Mouse (Mus musculus) urinary bladder, postnatal 10 days (tissue): ENCODE measurements around the gene Fam83f.

ENCODE experiments used
- DNase-seq: peaks from one replicate; pipeline ENCODE4 v3.0.0; 2022; ENCODE audit warnings: low spot score

Gene Fam83f

DNA sequence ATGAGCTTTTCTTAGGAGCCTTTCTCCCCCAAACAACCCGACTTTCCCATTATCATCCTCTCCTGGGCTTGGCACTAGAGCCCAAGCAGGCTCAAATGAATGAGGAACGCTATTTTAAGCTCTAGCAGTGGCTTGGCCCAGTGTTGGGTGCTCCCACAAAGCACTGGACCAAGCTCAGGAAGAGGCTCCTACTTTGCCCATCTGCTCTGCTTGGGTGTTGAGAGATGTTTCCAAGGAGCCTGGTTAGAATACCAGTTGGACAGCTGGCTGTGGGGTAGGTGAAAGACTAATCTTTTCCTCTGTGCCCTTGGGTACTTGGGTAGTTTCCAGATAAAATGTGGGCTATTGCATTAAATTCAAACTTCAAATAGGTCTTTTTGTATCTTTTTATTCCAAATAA is 1.2 kb downstream of the Fam83f start:
- DNase-seq, result no peak

DNA sequence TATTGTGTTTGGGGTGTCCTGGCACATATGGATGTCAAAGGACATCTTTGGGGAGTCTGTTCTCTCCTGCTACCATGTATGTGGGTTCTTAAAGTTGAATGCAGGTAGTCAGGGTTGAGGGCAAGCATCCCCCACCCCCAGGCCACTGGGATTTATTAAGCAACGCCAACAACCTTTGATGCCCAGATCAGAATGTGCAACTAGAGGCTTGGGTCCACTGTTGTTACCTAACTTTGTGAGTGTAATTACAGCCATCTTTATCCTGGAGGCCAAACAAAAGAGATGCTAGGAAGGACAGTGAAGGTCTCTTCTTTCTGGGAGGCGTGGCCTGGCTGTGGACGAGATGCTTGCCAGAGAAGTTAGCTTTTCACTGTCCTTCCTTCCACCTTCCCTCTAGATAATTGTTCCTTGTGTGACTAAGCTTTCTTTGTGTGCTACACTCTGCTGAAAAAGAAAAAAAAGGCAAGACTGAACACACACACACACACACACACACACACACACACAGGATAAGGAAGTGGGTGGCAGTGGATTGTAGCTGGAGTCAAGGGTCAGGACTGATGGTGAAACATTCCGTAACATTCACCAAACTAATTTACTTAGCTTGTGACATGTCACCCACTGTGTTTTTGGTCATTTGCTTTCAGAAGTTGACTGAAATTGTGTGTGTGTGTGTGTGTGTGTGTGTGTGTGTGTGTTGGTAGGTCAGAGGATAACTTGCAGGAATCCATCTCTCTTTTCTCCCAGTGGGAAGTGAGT is 1.9 kb downstream of the Fam83f start:
- DNase-seq, result no peak

DNA sequence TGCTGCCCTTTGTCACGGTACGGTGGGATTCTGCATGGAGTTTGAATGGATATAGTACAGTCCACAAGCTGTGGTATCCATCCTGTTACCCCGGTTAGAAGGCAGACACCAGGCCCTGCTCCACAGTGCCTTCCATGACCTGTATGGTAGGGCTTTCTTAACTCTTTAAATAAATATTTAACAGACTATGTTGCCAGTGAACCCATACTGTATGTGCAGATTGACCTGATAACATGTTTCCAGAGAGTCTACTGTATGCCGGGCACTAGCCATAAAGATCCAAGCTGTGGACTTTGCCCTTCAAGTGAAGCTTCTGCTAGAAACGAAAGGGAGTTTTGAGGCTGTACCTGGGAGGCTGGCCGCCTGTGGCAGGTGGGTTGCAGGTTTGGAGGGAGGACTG is 3.1 kb downstream of the Fam83f start:
- DNase-seq, result no peak

DNA sequence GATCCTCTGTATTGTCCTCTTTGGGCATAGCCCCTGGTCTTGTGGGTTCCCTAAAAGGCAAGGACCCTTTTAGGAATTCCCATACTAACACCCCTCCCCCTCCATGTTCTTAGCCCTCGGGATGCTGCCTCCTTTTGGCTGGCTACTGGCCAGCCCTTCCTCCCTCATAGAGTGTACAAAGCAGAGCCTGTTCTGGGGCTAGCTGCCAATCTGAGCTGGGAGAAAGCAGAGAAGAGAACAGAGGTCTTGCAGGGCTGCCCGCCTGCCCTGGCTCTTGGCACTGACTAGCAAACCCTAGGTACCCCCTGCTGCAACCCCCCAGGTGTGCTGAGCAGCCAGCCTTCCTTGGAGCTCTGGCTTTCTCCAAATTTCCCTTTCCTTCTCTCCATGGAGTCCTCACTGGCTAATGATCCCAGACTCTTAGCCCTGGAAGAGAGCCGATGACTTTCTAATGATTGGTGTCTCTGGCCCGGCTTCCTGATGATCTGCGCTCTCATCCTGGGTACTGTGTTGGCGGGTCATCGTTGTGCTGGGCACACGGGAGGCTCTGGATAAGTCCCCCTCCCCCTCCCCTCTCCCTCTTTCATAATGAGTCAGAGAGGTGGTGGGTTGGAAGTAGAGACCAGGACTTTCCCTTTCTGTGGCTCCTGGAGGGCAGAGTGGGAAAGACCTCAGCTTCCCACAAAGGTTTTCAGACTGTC is 8.0 kb downstream of the Fam83f start:
- DNase-seq, result no peak

DNA sequence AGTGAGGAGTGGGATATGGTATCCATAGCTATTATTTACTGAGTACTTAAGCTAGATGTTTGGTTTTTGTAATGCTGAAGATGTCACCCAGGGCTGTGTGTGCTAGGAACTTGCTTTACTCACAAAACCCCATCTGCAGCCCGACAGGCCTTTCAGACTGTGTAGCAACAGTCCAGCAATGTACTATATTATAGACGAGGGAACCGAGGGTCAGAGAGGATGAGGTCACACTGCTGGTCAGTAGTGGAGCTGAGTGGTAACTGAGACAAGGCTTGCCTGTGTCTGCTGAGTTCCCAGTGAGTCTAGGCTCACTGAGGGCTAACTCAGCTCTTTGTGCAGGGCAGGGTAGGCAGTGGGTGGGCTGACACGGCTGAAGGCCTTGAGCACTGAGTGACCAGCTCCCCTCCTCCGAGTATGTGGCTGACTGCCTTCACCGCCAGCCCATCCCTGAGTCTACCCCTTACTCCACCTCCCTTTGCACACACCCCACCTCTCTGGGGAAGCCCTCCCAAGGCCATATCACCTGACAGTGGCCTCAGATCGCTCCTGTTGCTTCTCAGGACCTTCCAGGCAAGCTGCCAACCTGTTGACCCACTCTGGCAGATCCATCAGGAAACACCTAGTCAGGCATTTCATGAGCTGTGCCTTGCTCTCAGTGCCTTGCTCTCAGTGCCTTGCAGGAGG is 8.8 kb downstream of the Fam83f start:
- no peak for DNase-seq

DNA sequence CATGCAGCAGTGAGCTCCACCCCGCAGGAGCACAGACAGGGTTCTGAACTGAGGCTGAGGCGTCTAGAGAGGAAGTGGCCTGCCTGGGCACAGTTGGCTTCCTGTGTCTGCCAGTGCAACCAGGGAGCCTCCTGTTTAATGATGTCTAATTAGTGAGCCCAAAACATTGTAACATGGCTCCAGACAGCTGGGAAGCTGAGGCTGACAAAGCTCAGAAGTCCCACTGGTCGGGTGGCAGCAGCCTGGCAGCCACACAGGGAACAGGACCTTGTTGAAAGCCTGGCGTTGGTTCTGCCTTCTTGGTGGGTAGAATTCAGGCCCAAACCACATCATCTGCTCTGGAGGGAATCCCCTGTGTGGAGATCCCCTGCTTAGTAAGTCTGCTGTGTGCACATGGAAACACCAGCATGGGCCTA is 9.8 kb downstream of the Fam83f start:
- DNase-seq, result no peak

DNA sequence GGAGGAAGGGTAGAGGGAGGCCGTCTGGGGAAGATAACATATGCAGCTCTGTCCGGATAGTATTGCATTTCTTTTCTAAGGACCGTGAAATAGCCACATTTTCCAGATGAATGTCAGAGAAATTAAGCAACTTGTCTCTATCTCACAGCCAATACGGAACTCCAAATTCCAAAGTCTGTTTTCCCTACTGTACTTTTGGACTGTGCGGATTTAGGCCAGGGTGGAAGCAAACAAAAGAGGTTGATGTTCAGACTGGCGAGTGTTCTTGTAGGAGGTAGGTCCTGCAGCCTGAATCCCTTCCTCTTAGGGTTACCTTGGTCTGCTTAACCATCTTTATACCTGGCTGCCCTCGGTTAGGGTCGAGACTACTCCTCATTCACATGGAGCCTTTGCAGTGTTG is 10.7 kb downstream of the Fam83f start:
- no peak for DNase-seq

DNA sequence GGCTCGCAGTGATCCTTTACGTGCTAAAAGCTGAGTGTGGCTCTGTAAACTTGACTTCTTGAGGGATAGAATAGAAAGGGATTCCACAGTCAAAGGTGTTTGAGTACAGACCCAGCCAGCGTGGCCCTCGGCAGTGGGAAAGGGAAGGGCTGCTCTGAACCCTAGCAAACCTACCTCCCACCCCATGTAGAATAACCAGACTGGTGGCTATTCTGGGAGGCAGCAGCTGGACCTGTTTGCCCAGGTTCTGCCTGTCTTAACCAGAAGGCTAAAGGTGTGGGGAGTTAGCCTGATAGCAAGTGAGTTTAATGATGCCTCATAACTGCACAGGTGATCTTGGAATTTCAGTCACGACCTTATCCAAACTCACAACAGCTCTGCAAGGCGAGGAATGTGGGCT is 11.5 kb downstream of the Fam83f start:
- no peak for DNase-seq

DNA sequence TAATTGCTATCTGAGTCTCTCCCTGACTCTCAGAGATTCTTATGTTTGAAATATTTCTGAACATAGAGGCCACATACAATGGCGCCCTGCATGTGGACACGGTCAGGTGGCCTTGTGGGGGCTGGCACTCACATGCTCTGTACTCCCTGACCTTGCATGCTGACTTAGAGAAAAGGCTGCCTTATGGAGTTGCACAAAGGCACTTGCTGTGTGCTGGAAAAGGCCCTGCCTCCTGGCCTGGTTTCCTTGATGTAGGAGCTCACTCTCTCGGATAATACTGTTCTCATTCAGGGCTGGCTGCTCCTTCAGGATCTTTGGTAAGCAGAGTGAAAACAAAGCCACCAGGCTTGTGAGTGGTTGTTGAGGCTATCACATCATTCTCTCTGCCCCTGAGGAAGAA is 12.3 kb downstream of the Fam83f start:
- DNase-seq, result no peak

DNA sequence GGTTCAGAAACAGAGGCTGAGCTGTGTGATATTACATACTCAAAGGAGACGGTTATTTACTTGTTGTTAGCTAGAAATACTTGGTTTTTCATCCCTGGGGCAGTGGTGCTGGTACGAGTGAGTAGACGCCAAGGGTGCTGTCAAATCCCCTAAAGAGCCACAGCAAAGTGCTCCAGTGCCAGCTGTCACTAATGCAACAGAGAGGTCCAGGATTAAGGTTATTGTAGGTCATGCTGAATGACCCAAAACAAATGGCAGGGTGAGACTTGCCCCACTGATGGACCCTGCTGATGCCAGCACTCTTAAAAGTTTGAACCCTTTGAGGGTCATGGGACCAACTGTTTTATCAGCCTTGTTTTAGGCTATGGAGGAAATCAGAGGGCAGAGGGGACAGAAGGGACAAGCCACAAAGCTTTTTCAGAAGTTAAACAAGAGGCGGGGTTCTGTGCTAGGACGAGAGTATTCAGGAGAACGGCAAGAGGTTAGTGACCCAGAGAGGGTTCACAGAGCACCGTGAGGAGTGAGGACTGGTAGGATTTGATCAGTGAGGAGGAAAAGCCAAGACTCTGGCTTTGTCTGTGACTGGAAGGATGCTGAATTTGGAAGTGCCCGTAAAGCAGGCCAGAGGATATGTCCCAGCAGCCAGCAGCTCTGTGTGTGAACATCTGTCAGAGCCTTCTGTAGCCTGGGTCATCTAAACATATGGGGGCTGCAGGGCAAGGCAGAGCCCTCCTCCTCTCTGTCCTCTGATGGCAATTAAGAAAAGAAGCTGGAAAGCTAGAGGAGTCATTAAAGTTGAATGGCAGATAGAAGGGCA is 13.3 kb downstream of the Fam83f start:
- DNase-seq, result no peak

DNA sequence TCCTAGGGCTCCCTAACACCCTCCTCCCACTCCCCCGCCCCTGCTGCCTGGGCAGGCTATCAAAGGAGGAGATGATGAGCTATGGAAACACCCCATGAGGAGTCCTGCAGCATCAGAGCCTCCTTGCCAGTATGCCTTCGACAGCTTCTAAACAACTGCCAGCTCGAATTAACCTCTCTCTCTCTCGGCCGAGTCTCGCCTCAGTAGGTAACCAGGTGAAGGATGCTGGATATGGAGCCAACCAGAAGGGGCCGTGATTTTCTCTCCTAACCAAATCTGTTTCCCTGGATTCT is 13.9 kb downstream of the Fam83f start:
- no peak for DNase-seq

DNA sequence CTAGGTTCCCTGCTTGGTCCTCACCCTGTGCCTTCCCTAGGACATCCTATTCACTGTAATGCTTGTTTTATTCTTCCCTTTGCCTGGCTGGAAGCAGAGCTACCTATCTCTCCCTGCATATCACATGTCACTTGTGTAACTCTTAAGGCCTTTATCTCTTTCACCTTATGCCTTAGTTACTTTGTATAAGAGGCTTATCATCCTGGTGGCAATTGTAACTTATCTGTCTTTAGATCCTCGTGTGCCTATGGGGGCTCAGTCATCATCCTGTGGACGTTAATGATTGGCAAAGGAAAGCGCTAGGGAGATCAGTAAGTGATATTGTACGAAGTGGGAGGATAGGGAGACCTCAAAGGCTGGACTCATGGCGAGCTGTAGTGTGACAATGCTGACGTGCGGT is 16.9 kb downstream of the Fam83f start:
- no peak for DNase-seq

DNA sequence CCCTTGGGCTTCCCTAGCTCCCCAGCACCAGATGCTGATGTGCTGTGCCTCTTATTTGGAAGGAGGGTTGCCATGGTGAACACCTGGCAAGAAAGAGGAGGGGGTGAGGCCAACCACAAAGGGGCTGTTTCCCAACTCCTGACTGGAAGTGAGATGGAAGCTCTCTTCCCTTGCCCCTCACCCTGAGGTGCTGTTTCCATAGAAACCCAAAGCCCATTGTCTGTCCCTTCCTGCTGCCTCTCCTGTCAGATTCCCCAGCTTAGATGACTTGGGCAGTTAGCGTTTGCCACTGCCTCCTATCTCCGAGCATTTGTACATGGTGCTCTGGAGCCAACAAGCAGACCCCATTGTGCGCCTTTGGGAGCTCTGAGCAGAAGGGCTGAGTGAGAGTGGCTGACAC is 21.8 kb downstream of the Fam83f start:
- no peak for DNase-seq

DNA sequence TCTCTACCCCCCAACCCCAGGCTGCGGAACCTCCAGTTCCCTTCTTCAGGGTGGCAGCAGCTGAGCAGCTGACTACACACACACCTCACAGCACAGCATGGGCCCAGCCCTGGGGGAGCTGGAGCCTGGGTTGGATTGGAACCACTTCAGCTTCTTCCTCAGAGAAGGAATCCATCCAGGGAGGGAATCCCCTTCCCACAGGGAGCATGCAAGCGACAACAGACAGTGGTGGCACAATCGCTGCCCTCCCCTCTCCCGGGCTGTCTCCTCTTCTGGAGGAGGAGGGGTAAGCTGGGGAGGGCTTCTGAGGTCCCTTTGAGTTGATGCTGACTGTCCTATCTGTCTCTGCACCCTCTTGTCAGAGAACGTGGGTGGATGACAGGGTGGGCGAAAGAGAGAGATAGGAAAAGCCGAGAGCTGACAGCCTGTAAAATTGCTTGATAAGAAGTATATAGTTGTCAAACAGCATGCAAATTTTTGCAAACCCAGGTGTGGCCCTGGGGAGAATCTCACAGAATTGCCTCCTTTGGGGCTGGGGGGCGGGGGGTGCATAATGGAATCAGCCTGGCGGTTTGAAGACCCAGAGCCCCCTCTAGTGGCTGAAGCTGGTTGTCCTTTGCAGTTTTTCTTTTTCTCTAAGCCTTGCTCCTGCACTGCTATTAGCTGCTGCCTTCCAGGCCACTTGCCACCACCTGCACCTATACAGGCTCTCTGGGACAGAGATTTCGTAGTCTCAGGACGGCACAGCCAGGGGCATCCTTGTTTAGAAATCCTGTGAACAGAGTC is 22.7 kb downstream of the Fam83f start:
- DNase-seq, result no peak

DNA sequence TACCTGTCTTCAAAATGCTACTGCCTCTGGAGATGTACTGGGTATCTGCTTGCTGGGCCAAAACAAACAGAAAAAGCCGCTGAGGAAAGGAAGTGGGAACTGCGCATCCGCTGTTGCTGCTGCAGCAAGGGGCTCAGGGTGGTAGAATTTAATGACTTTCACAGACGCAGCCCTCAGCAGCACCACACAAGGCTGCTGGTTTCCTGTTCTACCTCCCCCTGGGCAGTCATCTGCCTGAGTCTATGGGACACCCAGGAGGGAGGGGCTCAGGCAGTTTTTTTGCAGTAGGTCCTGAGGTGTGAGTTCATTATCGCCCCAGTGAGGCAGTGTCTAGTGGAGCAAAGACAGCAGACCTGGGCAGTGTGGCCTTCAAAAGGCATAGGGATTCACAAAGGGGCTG is 25.9 kb downstream of the Fam83f start:
- DNase-seq, result no peak

DNA sequence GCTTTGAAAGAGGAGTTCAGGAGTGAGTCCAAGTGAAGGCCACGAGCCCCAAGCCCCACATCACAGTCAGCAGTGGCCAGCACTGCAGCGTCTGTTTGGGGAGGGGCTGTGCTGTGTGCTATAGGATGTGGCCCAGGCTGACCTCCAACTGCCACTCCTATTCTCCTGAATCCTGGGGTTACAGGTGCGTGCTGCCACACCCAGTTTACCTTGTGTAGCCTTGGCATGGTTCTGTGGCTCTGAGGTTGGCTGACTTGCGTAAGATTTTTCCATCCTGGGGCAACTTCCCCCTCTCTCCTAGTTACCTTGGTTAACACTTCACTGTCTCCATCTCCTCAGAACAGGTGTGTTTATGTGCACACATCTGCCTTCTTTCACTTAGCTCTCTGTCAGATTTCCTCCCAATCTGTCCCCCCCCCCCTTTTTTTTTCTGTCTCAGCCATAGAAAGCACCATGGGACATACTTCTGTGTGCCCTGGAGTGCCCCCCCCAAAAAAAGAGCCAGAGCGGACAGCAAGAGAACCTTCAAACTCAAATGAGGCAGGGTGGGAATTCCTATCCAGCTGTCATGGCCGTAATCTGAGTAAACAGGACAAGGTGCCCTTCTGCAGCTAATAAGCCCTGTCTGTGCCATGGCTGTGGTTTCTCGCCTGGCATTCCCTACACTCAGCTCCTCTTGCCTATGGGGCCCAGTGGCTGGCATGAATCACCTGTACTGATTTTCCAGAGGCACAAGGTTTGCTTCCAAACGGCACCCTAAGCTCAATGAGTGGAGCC is 30.0 kb downstream of the Fam83f start:
- DNase-seq, result no peak

DNA sequence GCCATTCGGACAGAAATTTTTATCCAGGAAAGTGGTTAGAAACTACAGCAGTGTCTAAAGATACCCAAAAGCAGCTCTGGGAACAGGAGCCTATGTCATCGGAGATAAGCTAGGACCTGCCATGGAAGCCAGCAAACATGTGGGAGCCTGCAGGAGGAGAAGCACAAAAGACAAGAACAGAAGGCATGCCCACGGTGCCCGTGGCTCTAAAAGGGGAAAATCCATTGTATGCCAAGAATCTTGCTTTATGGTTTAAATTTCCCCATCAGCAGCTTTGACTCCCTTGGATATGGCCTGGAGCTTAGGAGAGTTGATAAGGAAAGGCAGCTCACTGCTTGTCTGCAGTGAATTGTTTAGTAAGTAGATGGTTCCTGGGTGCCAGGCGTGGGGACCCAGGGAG is 31.3 kb downstream of the Fam83f start:
- DNase-seq, result no peak

DNA sequence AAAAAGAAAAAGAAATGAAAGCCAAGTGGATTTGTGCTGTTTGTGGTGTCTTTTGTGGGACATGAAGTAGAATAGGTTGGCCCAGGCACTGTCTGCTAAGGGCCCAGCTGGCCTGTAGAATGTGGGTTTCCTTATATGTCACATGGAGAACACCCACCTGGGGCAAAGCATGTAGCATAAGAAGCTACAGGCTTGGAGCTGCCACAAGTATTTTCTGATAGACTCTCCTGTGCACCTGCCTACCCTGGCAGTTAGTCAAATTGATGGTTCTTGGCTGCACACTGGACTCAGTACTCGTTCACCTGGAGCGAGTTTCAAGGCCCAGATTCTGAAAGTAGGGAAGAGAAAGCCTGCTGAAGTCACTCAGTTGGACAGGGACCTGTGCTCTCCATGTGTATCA is 31.8 kb downstream of the Fam83f start:
- no peak for DNase-seq

DNA sequence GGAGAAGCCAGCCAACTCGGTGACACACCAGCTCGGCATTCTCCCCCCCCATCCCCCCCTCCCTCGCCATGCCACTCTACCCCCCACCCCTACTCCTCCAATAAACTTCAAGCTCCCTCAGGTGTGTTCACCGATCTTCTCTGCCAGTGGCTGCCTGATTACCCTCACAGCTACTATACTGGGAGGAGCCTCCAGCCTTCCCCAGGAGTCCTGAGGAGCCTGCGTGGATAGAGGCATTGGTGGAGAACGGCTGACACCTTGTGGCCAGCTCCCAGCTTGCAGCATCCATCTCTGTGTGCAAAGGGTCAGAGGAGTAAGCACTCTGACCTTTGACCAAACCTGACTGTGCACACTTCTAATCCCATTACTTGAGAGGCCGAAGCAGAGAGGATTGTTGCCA is 32.6 kb downstream of the Fam83f start:
- no peak for DNase-seq

DNA sequence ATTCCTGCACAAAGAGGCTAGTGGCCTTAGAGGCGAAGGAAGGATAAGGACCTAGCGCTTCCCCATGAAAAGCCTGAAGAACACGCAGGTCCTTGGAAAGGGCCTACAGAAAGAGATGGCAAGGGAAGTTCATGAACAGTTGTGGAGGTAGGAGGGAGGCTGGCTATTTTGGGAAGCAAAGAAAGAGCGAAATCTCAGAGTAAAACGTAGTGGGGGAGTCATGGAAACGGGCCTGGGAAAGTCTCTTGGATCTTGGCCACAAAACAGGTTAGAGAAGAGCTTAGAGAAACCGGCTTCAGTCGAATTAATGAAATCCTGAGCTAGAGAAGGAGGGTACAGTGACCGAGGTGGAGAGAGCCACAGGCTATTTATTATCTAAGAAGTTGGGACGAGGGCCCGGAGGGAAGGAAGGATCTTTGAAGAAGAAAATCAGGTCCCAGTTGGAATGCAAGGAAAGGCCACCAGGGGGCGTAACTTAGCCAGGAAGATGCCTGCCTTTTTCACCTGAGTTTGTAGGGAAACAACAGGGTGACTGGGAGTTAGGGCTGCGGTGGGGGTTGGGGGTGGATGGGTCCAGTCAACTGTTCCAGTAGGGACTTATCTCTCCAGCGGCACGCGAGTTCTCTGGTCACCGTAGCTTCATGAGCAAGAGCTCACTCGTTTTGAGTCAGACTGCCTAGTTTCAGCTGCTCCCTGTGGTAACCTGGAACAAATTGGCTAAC is 34.3 kb downstream of the Fam83f start:
- DNase-seq, result no peak
